Mouse (Mus musculus) layer of hippocampus, adult 2 months (tissue): ENCODE measurements around the gene Vmn1r239-ps. TPM values are rescaled to one million over a fixed set of nuclear protein-coding genes. Genes with fewer than 3 reads are reported as not detected.
"Not testable (repeated sequence)": the region's sequence is repeated elsewhere in the genome, so short reads cannot be mapped to it uniquely, and the experiment has no call there.

Experiments
- DNase-seq, 2 experiments: peaks; one replicate each; pipeline ENCODE4 v3.0.0; 2022; ENCODE audit warnings: low spot score in 2 of 2
- H3K27ac ChIP-seq: fragments of 200-600 bp; 2 replicates; pipeline ENCODE4 v1.8.1; 2022
- H3K4me3 ChIP-seq: fragments of 200-600 bp; 2 replicates; pipeline ENCODE4 v1.8.1; 2022; ENCODE audit warnings: mild to moderate bottlenecking
- CTCF ChIP-seq: fragments of 200-600 bp; conservative IDR thresholded peaks from 2 replicates; pipeline ENCODE4 v1.8.1; 2022; ENCODE audit warnings: antibody characterized with exemption, mild to moderate bottlenecking, moderate library complexity
- long read RNA-seq, 2 experiments: library from polyadenylated mRNA; stranded (forward); transcript quantifications; one replicate each; pipeline ENCODE4 v2.0.0; 2021; ENCODE audit warnings: borderline mapping rate in 2 of 2
- total RNA-seq, 2 experiments: library from RNA; stranded (reverse); gene quantifications; 2 replicates each; pipeline ENCODE4 v1.2.3; 2021

Gene Vmn1r239-ps
- not detected for total RNA-seq
- long read RNA-seq, experiment 1 = 0 reads
- long read RNA-seq, experiment 2 = 0 reads

- not testable (repeated sequence) for DNase-seq, H3K4me3 ChIP-seq, H3K27ac ChIP-seq
Observed at GRCm38 (mm10) chrX:147453610-147454009, at the start of gene Vmn1r239-ps. TSS of gene Vmn1r239-ps (minus strand) at chrX:147453710.

- peak; percentile 74 for TF ChIP-seq CTCF
- no peak overlapping the region for H3K4me3 ChIP-seq
- H3K27ac ChIP-seq = no peak overlapping the region
- no peak for DNase-seq
Observed at GRCm38 (mm10) chrX:147489551-147489950, 36.0 kb upstream of the Vmn1r239-ps start.

- no peak for DNase-seq
- Histone ChIP-seq H3K27ac (no peak overlapping the region), H3K4me3 (no peak overlapping the region)
- no peak for TF ChIP-seq CTCF
Observed at GRCm38 (mm10) chrX:147443386-147443785, 10.1 kb downstream of the Vmn1r239-ps start.

GRCm38 (mm10) chrX:147435400-147435799, 18.1 kb downstream of the Vmn1r239-ps start:
- TF ChIP-seq CTCF = no peak
- DNase-seq = no peak
- Histone ChIP-seq H3K27ac (no peak overlapping the region), H3K4me3 (no peak overlapping the region)

- DNase-seq = no peak
- H3K4me3 ChIP-seq = no peak overlapping the region
- no peak for TF ChIP-seq CTCF
- H3K27ac ChIP-seq = no peak overlapping the region
Observed at GRCm38 (mm10) chrX:147429753-147430152, 23.8 kb downstream of the Vmn1r239-ps start.

GRCm38 (mm10) chrX:147429129-147429528, 24.4 kb downstream of the Vmn1r239-ps start, which contains the start of gene Il13ra2:
TSS of gene Il13ra2 (minus strand) at chrX:147429192.
- no peak for TF ChIP-seq CTCF
- Histone ChIP-seq H3K4me3 (no peak within 1 kb of the TSS), H3K27ac (no peak within 1 kb of the TSS)
- DNase-seq = no peak

Other genes starting within 250 kb of the Vmn1r239-ps start
- 1 to 10 TPM in 1 of 2 experiments, under 1 TPM in 1; 0.29 to 1.4 TPM for gene Il13ra2, start 24.5 kb downstream of the Vmn1r239-ps start, total RNA-seq
- gene Lrch2, start 100.4 kb upstream of the Vmn1r239-ps start, total RNA-seq = 10 to 100 TPM; 24.7 to 25.3 TPM